Mouse (Mus musculus) CH12.LX (cell line): Measurements from ENCODE around the gene Trim11. TPM values are rescaled to one million over a fixed set of nuclear protein-coding genes. Genes with fewer than 3 reads are reported as not detected.

Experiments
- DNase-seq: peaks from one replicate; pipeline ENCODE4 v3.0.0-alpha.2; 2013; ENCODE audit errors: extremely low read depth
- H3K27ac ChIP-seq: 2 replicates; pipeline ENCODE4 v1.5.1; 2012; ENCODE audit warnings: low read depth, mild to moderate bottlenecking, control low read depth, moderate library complexity; ENCODE audit not compliant: insufficient read depth
- H3K27me3 ChIP-seq: replicated peaks from 2 replicates; pipeline ENCODE3; 2012; ENCODE audit warnings: inconsistent platforms
- H3K36me3 ChIP-seq, 2 experiments: replicated peaks in 1 of 2; 2 replicates each; pipeline versions ENCODE3 to v1.6.1; 2012; ENCODE audit warnings: inconsistent platforms in 1 of 2, low read length in 1 of 2, mild to moderate bottlenecking in 1 of 2, mixed read lengths in 1 of 2, moderate library complexity in 1 of 2; ENCODE audit not compliant: control insufficient read depth in 1 of 2, insufficient read depth in 1 of 2
- H3K4me1 ChIP-seq, 2 experiments: 2 replicates each; pipeline ENCODE4 v1.6.1; 2012; ENCODE audit warnings: inconsistent platforms in 1 of 2, moderate library complexity in 1 of 2; ENCODE audit not compliant: insufficient read depth in 2 of 2, control insufficient read depth in 1 of 2
- H3K4me2 ChIP-seq: 2 replicates; pipeline ENCODE4 v1.6.1; 2012; ENCODE audit warnings: low read depth, mild to moderate bottlenecking, control low read depth; ENCODE audit not compliant: poor library complexity, insufficient read depth, severe bottlenecking
- H3K4me3 ChIP-seq, 3 experiments: fragments of 150-350 bp in 1 of 3; sonication (generic) in 1 of 3; replicated peaks in 1 of 3; 2 replicates each; pipeline versions ENCODE3 to v1.5.1; 2011 to 2012; ENCODE audit warnings: low read depth in 2 of 3, low read length in 2 of 3, mild to moderate bottlenecking in 2 of 3, moderate library complexity in 2 of 3, control low read depth in 1 of 3, improper control_type of control experiment in 1 of 3, inconsistent platforms in 1 of 3, mixed read lengths in 1 of 3; ENCODE audit not compliant: poor library complexity in 1 of 3
- H3K79me2 ChIP-seq: replicated peaks from 2 replicates; pipeline ENCODE4 v1.6.1; 2012; ENCODE audit warnings: mild to moderate bottlenecking, moderate library complexity; ENCODE audit not compliant: control insufficient read depth, poor library complexity, insufficient read depth, severe bottlenecking; ENCODE audit errors: extremely low read depth
- H3K9ac ChIP-seq: 2 replicates; pipeline ENCODE4 v1.6.1; 2012; ENCODE audit warnings: low read depth, mild to moderate bottlenecking, control low read depth, moderate library complexity; ENCODE audit not compliant: insufficient read depth
- H3K9me3 ChIP-seq: replicated peaks from 2 replicates; pipeline ENCODE3; 2012; ENCODE audit warnings: low read length, inconsistent platforms, mixed read lengths
- BHLHE40 ChIP-seq: IDR thresholded peaks from 2 replicates; pipeline ENCODE4 v1.6.1; 2011; ENCODE audit warnings: mild to moderate bottlenecking, low read depth, low read length, improper control_type of control experiment
- ELF1 ChIP-seq: IDR thresholded peaks from 2 replicates; pipeline ENCODE4 v1.6.1; 2014; ENCODE audit warnings: low read depth, mild to moderate bottlenecking, inconsistent platforms, low read length, improper control_type of control experiment
- EP300 ChIP-seq: IDR thresholded peaks from 2 replicates; pipeline ENCODE4 v1.6.1; 2011; ENCODE audit warnings: low read length, improper control_type of control experiment
- GABPA ChIP-seq: IDR thresholded peaks from 2 replicates; pipeline ENCODE4 v1.6.1; 2012; ENCODE audit warnings: low read depth, low read length, improper control_type of control experiment, inconsistent platforms; ENCODE audit not compliant: insufficient replicate concordance
- HCFC1 ChIP-seq: IDR thresholded peaks from 2 replicates; pipeline ENCODE4 v1.6.1; 2012; ENCODE audit warnings: low read depth, mild to moderate bottlenecking, inconsistent platforms, low read length, improper control_type of control experiment
- JUND ChIP-seq: conservative IDR thresholded peaks from 2 replicates; pipeline ENCODE4 v1.6.1; 2011; ENCODE audit warnings: low read depth, low read length, improper control_type of control experiment
- MAZ ChIP-seq: IDR thresholded peaks from 2 replicates; pipeline ENCODE4 v1.6.1; 2012; ENCODE audit warnings: low read depth, mild to moderate bottlenecking, inconsistent platforms, low read length, improper control_type of control experiment, moderate library complexity
- MEF2A ChIP-seq: IDR thresholded peaks from 2 replicates; pipeline ENCODE4 v1.6.1; 2014; ENCODE audit warnings: low read depth, mild to moderate bottlenecking, inconsistent platforms, low read length, improper control_type of control experiment, borderline replicate concordance
- MYC ChIP-seq: IDR thresholded peaks from 2 replicates; pipeline ENCODE4 v1.6.1; 2011; ENCODE audit warnings: low read depth, mild to moderate bottlenecking, improper control_type of control experiment, low read length
- NRF1 ChIP-seq: IDR thresholded peaks from 2 replicates; pipeline ENCODE4 v1.6.1; 2014; ENCODE audit warnings: low read depth, mild to moderate bottlenecking, inconsistent platforms, low read length, improper control_type of control experiment, moderate library complexity
- PAX5 ChIP-seq: IDR thresholded peaks from 2 replicates; pipeline ENCODE4 v1.6.1; 2012; ENCODE audit warnings: low read length, inconsistent platforms, mixed read lengths
- POLR2AphosphoS2 ChIP-seq: IDR thresholded peaks from 2 replicates; pipeline ENCODE4 v1.6.1; 2011; ENCODE audit warnings: low read depth, low read length, improper control_type of control experiment
- RAD21 ChIP-seq: IDR thresholded peaks from 2 replicates; pipeline ENCODE4 v1.6.1; 2011; ENCODE audit warnings: low read depth, mild to moderate bottlenecking, low read length, improper control_type of control experiment, moderate library complexity
- SIN3A ChIP-seq: IDR thresholded peaks from 2 replicates; pipeline ENCODE4 v1.6.1; 2012; ENCODE audit warnings: low read length, improper control_type of control experiment, inconsistent platforms
- SMC3 ChIP-seq: IDR thresholded peaks from 2 replicates; pipeline ENCODE4 v1.6.1; 2011; ENCODE audit warnings: low read depth, low read length, improper control_type of control experiment
- TBP ChIP-seq: conservative IDR thresholded peaks from 2 replicates; pipeline ENCODE4 v1.6.1; 2011; ENCODE audit warnings: low read depth, low read length, improper control_type of control experiment
- USF2 ChIP-seq: conservative IDR thresholded peaks from 2 replicates; pipeline ENCODE4 v1.6.1; 2011; ENCODE audit warnings: low read depth, low read length, improper control_type of control experiment
- ZC3H11A ChIP-seq: IDR thresholded peaks from 2 replicates; pipeline ENCODE4 v1.6.1; 2012; ENCODE audit warnings: low read depth, mild to moderate bottlenecking, inconsistent platforms, low read length, improper control_type of control experiment
- ZKSCAN1 ChIP-seq: IDR thresholded peaks from 2 replicates; pipeline ENCODE4 v1.6.1; 2012; ENCODE audit warnings: low read depth, inconsistent platforms, low read length, improper control_type of control experiment, borderline replicate concordance
- ZMIZ1 ChIP-seq: IDR thresholded peaks from 2 replicates; pipeline ENCODE4 v1.6.1; 2012; ENCODE audit warnings: low read depth, mild to moderate bottlenecking, inconsistent platforms, low read length, improper control_type of control experiment
- ZNF384 ChIP-seq: IDR thresholded peaks from 2 replicates; pipeline ENCODE4 v1.6.1; 2012; ENCODE audit warnings: low read depth, low read length, improper control_type of control experiment, inconsistent platforms
- dilution Hi-C: fragments of 300-500 bp; cut with MboI; formaldehyde crosslinking; loops from 2 replicates; pipeline ENCODE4 v1.14.3; 2020; ENCODE audit warnings: low sequenced_read_pairs; ENCODE audit not compliant: extremely low pct_unique_long_range_greater_than_20kb, extremely low pct_ligation_motif_present
- in situ Hi-C: fragments of 300-500 bp; cut with MboI; formaldehyde crosslinking; loops from 3 replicates; pipeline ENCODE4 v1.14.3; 2019; ENCODE audit warnings: low sequenced_read_pairs, low pct_ligation_motif_present, low pct_unique_long_range_greater_than_20kb, mixed read lengths
- polyA plus RNA-seq: library from polyadenylated mRNA; unstranded; fragments of >175 nt; gene quantifications from 2 replicates; pipeline ENCODE4 v1.2.1, GENCODE M21; 2012; ENCODE audit warnings: low read depth; ENCODE audit not compliant: insufficient read length
- total RNA-seq, 2 experiments: library from RNA; depleted of rRNA; stranded (reverse); fragments of 300-350 nt in 1 of 2; fragments of >200 nt in 1 of 2; gene quantifications; 2 replicates each; pipeline ENCODE4 v1.2.3; 2012 to 2014

Trim11 gene
- total and polyA plus RNA-seq, 3 experiments = 21.8 to 33.2 (median 23.2) TPM

DNA sequence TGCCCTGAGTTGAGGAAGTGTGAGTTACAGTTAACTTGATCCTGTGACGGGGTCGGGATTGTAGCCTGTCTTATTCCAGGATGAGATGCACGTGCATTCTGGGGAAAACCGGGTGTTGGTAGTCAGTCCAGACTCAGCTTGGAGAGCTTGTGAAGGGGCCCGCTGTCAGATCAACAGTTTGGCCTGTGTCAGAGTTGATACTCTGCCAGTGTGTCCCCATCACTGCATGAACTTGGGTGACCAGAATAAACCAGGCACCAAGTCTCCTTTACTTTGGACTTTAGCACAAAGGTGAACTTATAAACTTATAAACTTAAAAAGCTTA, 775 bp downstream of the Trim11 start:
- H3K9ac ChIP-seq = peak overlapping the region; percentile 86
- H3K9me3 ChIP-seq = no peaks in the 10 kb centered on the region
- in situ Hi-C loops = no loop called here
- peaks cover 25 to 56% of the 10 kb centered on the region in 2 experiments for H3K4me1 ChIP-seq
- dilution Hi-C loops = no loop called here
- no peaks in the 10 kb centered on the region for H3K27me3 ChIP-seq
- H3K4me2 ChIP-seq = peak overlapping the region; percentile 64
- peaks cover 60% of the 10 kb centered on the region for H3K79me2 ChIP-seq
- no peak for DNase-seq
- TF ChIP-seq JUND (no peak), MEF2A (0 out of 2 replicates have a peak, but pooled peaks have one; percentile 16), SIN3A (no peak; the same call in 1 of the 2 replicates), NRF1 (no peak), MYC (0 out of 2 replicates have a peak, but pooled peaks have one; percentile 35), USF2 (no peak), POLR2AphosphoS2 (no peak), BHLHE40 (peak; percentile 45; the same call in 1 of the 2 replicates)
- peak overlapping the region; percentile 59 for H3K27ac ChIP-seq
- peak overlapping the region; percentile 70 to 99 (median 96) for H3K4me3 ChIP-seq
- peaks cover 11 to 51% of the 10 kb centered on the region in 2 experiments for H3K36me3 ChIP-seq

DNA sequence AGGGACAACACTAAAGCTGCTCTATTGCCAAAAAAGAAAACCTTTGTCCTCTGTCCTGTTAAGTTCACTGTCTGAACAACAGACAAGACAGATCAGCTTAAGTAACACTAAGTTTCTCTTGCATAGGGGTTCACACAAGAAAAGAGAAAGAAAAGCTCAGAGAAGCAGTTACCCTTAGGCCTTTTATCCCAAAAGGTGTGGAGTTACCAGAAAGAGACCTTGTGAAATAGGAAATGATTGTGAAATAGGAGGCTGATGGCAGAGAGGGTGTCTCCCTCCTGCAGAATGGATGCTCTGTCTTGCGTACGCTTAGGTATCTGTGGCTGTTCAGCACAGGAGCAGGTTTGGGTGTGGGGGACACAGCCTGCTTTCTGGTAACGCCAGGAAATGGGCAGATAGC, 1.3 kb downstream of the Trim11 start:
- H3K27ac ChIP-seq = 0 out of 2 replicates have a peak overlapping the region, but pooled peaks have one; percentile 13
- in situ Hi-C loops = no loop called here
- dilution Hi-C loops = no loop called here

DNA sequence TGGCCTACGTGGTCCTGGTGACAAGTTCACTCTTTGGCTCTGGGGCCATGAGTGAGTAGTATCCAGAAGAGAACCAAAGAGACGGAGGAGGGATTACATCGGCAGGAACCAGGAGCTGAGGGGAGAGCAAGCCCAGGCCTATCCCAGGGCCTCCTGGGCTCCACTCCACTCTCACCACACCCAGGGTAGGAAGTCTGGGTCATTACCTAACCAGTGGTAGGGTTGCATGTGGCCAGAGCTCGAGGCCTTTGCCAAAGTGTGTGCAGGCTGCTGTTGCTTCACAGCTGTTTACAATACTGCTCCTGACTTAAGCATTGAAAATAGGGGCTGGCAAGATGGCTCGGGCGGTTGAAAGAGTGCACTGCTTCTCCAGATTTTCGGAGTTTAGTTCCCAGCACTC, 1.8 kb downstream of the Trim11 start:
- Histone ChIP-seq H3K36me3 (peaks cover 21 to 53% of the 10 kb centered on the region in 2 experiments), H3K79me2 (peaks cover 50% of the 10 kb centered on the region), H3K9me3 (no peaks in the 10 kb centered on the region), H3K4me3 (peak overlapping the region; percentile 70 to 99 (median 96)), H3K4me2 (peak overlapping the region; percentile 64), H3K27me3 (no peaks in the 10 kb centered on the region), H3K27ac (0 out of 2 replicates have a peak overlapping the region, but pooled peaks have one; percentile 13), H3K9ac (peak overlapping the region; percentile 86), H3K4me1 (peaks cover 25 to 56% of the 10 kb centered on the region in 2 experiments)
- no peak for DNase-seq
- no peak for TF ChIP-seq RAD21
- TF ChIP-seq SMC3 = no peak
- no peak for TF ChIP-seq ZC3H11A
- TF ChIP-seq HCFC1 = no peak
- no peak for TF ChIP-seq TBP
- TF ChIP-seq MEF2A = no peak
- dilution Hi-C loops = no loop called here
- in situ Hi-C loops = no loop called here

More for the DNA sequence above, 1.3 kb downstream of the Trim11 start:
- no peak for DNase-seq
- Histone ChIP-seq H3K9ac (peak overlapping the region; percentile 86), H3K4me3 (peak overlapping the region; percentile 70 to 99 (median 96)), H3K4me1 (peaks cover 25 to 56% of the 10 kb centered on the region in 2 experiments), H3K36me3 (peaks cover 16 to 52% of the 10 kb centered on the region in 2 experiments), H3K4me2 (peak overlapping the region; percentile 64), H3K79me2 (peaks cover 55% of the 10 kb centered on the region), H3K9me3 (no peaks in the 10 kb centered on the region), H3K27me3 (no peaks in the 10 kb centered on the region)
- TF ChIP-seq JUND (no peak), GABPA (no peak), MAZ (no peak), ELF1 (no peak), ZMIZ1 (no peak), EP300 (no peak), ZNF384 (no peak), ZKSCAN1 (no peak), PAX5 (no peak), HCFC1 (no peak), MYC (no peak), SIN3A (no peak)
